Mouse (Mus musculus) right cerebral cortex, adult 18-20 months (tissue): Measurements from ENCODE around the gene Kctd20.

ENCODE experiments used
- DNase-seq: peaks from one replicate; pipeline ENCODE4 v3.0.0; 2022; ENCODE audit warnings: mixed read lengths

The Kctd20 gene

GRCm38 (mm10) chr17:28932274-28932673, 19.5 kb upstream of the Kctd20 start:
- no peak for DNase-seq

GRCm38 (mm10) chr17:28934120-28934916, 17.4 kb upstream of the Kctd20 start:
- DNase-seq, result no peak

- no peak for DNase-seq
These were observed 15.6 kb upstream of the Kctd20 start for GRCm38 (mm10) chr17:28936133-28936532.

GRCm38 (mm10) chr17:28936622-28937345, 15.0 kb upstream of the Kctd20 start:
- DNase-seq, result no peak

- no peak for DNase-seq
These were observed 10.8 kb upstream of the Kctd20 start for GRCm38 (mm10) chr17:28940776-28941555.

GRCm38 (mm10) chr17:28942101-28942500, 9.6 kb upstream of the Kctd20 start:
- DNase-seq, result no peak

- no peak for DNase-seq
These were observed 8.0 kb upstream of the Kctd20 start, which contains the start of gene Pxt1 for GRCm38 (mm10) chr17:28943740-28944139. Pxt1 (minus strand) TSS chr17:28943840.

- DNase-seq, result no peak
These were observed 7.3 kb upstream of the Kctd20 start for GRCm38 (mm10) chr17:28944481-28944880.

GRCm38 (mm10) chr17:28947011-28947939, 4.5 kb upstream of the Kctd20 start:
- DNase-seq, result no peak

GRCm38 (mm10) chr17:28948661-28949060, 3.1 kb upstream of the Kctd20 start:
- no peak for DNase-seq

GRCm38 (mm10) chr17:28950751-28951150, 999 bp upstream of the Kctd20 start:
- DNase-seq, result no peak

- DNase-seq, result no peak
These were observed 1.5 kb downstream of the Kctd20 start for GRCm38 (mm10) chr17:28953251-28953650.

- DNase-seq, result no peak
These were observed 2.7 kb downstream of the Kctd20 start for GRCm38 (mm10) chr17:28954416-28954815.

- no peak for DNase-seq
These were observed 8.8 kb downstream of the Kctd20 start for GRCm38 (mm10) chr17:28960597-28960996.

GRCm38 (mm10) chr17:28961596-28961995, 9.8 kb downstream of the Kctd20 start:
- DNase-seq, result no peak

GRCm38 (mm10) chr17:28967021-28967610, 15.4 kb downstream of the Kctd20 start:
- DNase-seq, result no peak

- DNase-seq, result no peak
These were observed 18.4 kb downstream of the Kctd20 start for GRCm38 (mm10) chr17:28970122-28970521.

GRCm38 (mm10) chr17:28979091-28979490, 27.3 kb downstream of the Kctd20 start:
- DNase-seq, result no peak

GRCm38 (mm10) chr17:28981081-28981480, 29.3 kb downstream of the Kctd20 start:
- no peak for DNase-seq

GRCm38 (mm10) chr17:28982591-28982990, 30.8 kb downstream of the Kctd20 start:
- DNase-seq, result no peak

GRCm38 (mm10) chr17:28984724-28985420, 33.1 kb downstream of the Kctd20 start:
- DNase-seq, result no peak
